Mouse (Mus musculus) neural tube, embryonic 13.5 days (tissue): ENCODE measurements around the gene Cd8b1. TPM values are rescaled to one million over a fixed set of nuclear protein-coding genes. Genes with fewer than 3 reads are reported as not detected.

Experiments used
- ATAC-seq: fragments of 200-750 bp; cut with Nextera tagmentation; 2 replicates; pipeline ENCODE4 v1.8.0; 2017; ENCODE audit warnings: low read depth, mild to moderate bottlenecking, moderate TSS enrichment, moderate library complexity
- H3K27ac ChIP-seq: fragments of 300-500 bp; sonication (generic); replicated peaks from 2 replicates; pipeline ENCODE4 v1.5.1; 2015; ENCODE audit warnings: moderate library complexity, mild to moderate bottlenecking, inconsistent platforms
- H3K27me3 ChIP-seq: fragments of 300-500 bp; sonication (generic); 2 replicates; pipeline ENCODE4 v1.6.1; 2015; ENCODE audit warnings: mild to moderate bottlenecking, inconsistent platforms
- H3K36me3 ChIP-seq: fragments of 300-500 bp; sonication (generic); 2 replicates; pipeline ENCODE4 v1.6.1; 2015; ENCODE audit warnings: mild to moderate bottlenecking, inconsistent platforms
- H3K4me1 ChIP-seq: fragments of 300-500 bp; sonication (generic); replicated peaks from 2 replicates; pipeline ENCODE4 v1.6.1; 2015; ENCODE audit warnings: inconsistent platforms
- H3K4me2 ChIP-seq: fragments of 300-500 bp; sonication (generic); 2 replicates; pipeline ENCODE4 v1.6.1; 2015; ENCODE audit warnings: inconsistent platforms, mild to moderate bottlenecking, moderate library complexity
- H3K4me3 ChIP-seq: fragments of 300-500 bp; sonication (generic); 2 replicates; pipeline ENCODE4 v1.5.1; 2015; ENCODE audit warnings: mild to moderate bottlenecking, inconsistent platforms
- H3K9ac ChIP-seq: fragments of 300-500 bp; sonication (generic); 2 replicates; pipeline ENCODE4 v1.6.1; 2015; ENCODE audit warnings: moderate library complexity, mild to moderate bottlenecking, inconsistent platforms
- H3K9me3 ChIP-seq: fragments of 300-500 bp; sonication (generic); 2 replicates; pipeline ENCODE4 v1.6.1; 2016; ENCODE audit warnings: inconsistent platforms
- WGBS: fragments of 180-500 bp; shearing (Covaris S2); methylation state at CpG from one replicate; pipeline ENCODE4 v1.1.7; 2015; 5-methylcytosine and 5-hydroxymethylcytosine counted together
- polyA plus RNA-seq: library from polyadenylated mRNA; unstranded; fragments of >200 nt; fragmentation: Nextera tagmentation; extraction: Ambion mirVana; gene quantifications from 2 replicates; pipeline ENCODE4 v1.2.1, GENCODE M21; 2015

The Cd8b1 gene
- polyA plus RNA-seq, 1 experiment from 2014 or later: not detected

- no peaks in the 10 kb centered on the region for H3K9me3 ChIP-seq
- 0 out of 2 replicates have a peak, but pooled peaks cover 4% of the 10 kb centered on the region for H3K4me1 ChIP-seq
- no peak overlapping the region for H3K4me3 ChIP-seq
- no peaks in the 10 kb centered on the region for H3K36me3 ChIP-seq
- WGBS: 59% methylated on average over 2 of the region's 2 CpGs
- no peak for ATAC-seq
- no peak overlapping the region for H3K4me2 ChIP-seq
- H3K27me3 ChIP-seq: no peaks in the 10 kb centered on the region
- H3K9ac ChIP-seq: no peak overlapping the region
- H3K27ac ChIP-seq: no peak overlapping the region
Observed at GRCm38 (mm10) chr6:71374921-71375320, 52.3 kb downstream of the Cd8b1 start.

GRCm38 (mm10) chr6:71376711-71377110, 54.1 kb downstream of the Cd8b1 start:
- Histone ChIP-seq H3K9ac (no peak overlapping the region), H3K36me3 (no peaks in the 10 kb centered on the region), H3K4me2 (no peak overlapping the region), H3K4me3 (no peak overlapping the region), H3K27ac (no peak overlapping the region), H3K9me3 (no peaks in the 10 kb centered on the region), H3K27me3 (no peaks in the 10 kb centered on the region), H3K4me1 (0 out of 2 replicates have a peak, but pooled peaks cover 4% of the 10 kb centered on the region)
- WGBS: 97% methylated on average over 13 of the region's 13 CpGs
- no peak for ATAC-seq

- Histone ChIP-seq H3K4me1 (0 out of 2 replicates have a peak, but pooled peaks cover 4% of the 10 kb centered on the region), H3K9me3 (no peaks in the 10 kb centered on the region), H3K9ac (no peak overlapping the region), H3K27ac (no peak overlapping the region), H3K4me3 (no peak overlapping the region), H3K4me2 (no peak overlapping the region), H3K27me3 (no peaks in the 10 kb centered on the region), H3K36me3 (no peaks in the 10 kb centered on the region)
- ATAC-seq: no peak
- 95% methylated on average over 5 of the region's 5 CpGs for WGBS
Observed at GRCm38 (mm10) chr6:71381654-71382053, 59.1 kb downstream of the Cd8b1 start.

Other genes starting within 250 kb of the Cd8b1 start
- 4.5 and 4.9 TPM in 2 replicates for gene Thnsl2, start 178.3 kb upstream of the Cd8b1 start, polyA plus RNA-seq
- gene Fabp1, start 123.0 kb upstream of the Cd8b1 start, polyA plus RNA-seq: 0.52 TPM in 1 of 2 replicates, not detected in the other
- 24.0 and 27.6 TPM in 2 replicates for gene Krcc1, start 51.1 kb upstream of the Cd8b1 start, polyA plus RNA-seq
- gene Smyd1, start 555 bp upstream of the Cd8b1 start, polyA plus RNA-seq: 1.2 and 1.7 TPM in 2 replicates
- gene Cd8a, start 50.6 kb downstream of the Cd8b1 start, polyA plus RNA-seq: not detected in 2 replicates
- 9.4 and 10.9 TPM in 2 replicates for gene Rmnd5a, start 117.8 kb downstream of the Cd8b1 start, polyA plus RNA-seq
- gene Rnf103, start 171.1 kb downstream of the Cd8b1 start, polyA plus RNA-seq: 24.3 and 26.7 TPM in 2 replicates
- gene Chmp3, start 221.0 kb downstream of the Cd8b1 start, polyA plus RNA-seq: 59.3 and 60.4 TPM in 2 replicates